Comparison of ENCODE assay signal across 19 mouse cellular contexts in genomic region chr9:116569680-116570079, GRCm38 (mm10).
"Had no signal": no experiment of that assay in that cellular context is flagged by ENCODE, and none has a peak within 500 bp of the region (broad histone marks: within the 10 kb centered on the region; RNA-seq: fewer than 3 reads in every experiment).

No protein-coding gene starts in this region.

- H3K9me3 ChIP-seq: liver, embryonic 13.5 days; liver, embryonic 15.5 days; lung, embryonic 15.5 days; midbrain, embryonic 13.5 days; midbrain, embryonic 15.5 days; neural tube, embryonic 13.5 days; stomach, embryonic 15.5 days had no signal

- H3K4me3 ChIP-seq: liver, embryonic 13.5 days; liver, embryonic 15.5 days; lung, embryonic 15.5 days; megakaryocyte, embryonic 14.5 days; midbrain, embryonic 13.5 days; midbrain, embryonic 15.5 days; neural tube, embryonic 13.5 days; stomach, embryonic 15.5 days had no signal

- ATAC-seq: liver, postnatal 0 days; midbrain, embryonic 13.5 days; midbrain, embryonic 15.5 days had no signal

- DNase-seq: liver, embryonic 13.5 days; liver, postnatal 0 days; lung, adult 2 months; lung, postnatal 14 days; lung, postnatal 36 days; right cerebral cortex, postnatal 14 days; thymus, adult 18-20 months; thymus, postnatal 14 days; thymus, postnatal 36 days had no signal

- H3K27me3 ChIP-seq: liver, embryonic 13.5 days; liver, embryonic 15.5 days; lung, embryonic 15.5 days; megakaryocyte, embryonic 14.5 days; midbrain, embryonic 13.5 days; midbrain, embryonic 15.5 days; neural tube, embryonic 13.5 days; stomach, embryonic 15.5 days had no signal

- H3K27ac ChIP-seq: liver, embryonic 13.5 days; liver, embryonic 15.5 days; lung, embryonic 15.5 days; macrophage; midbrain, embryonic 13.5 days; midbrain, embryonic 15.5 days; neural tube, embryonic 13.5 days; stomach, embryonic 15.5 days; stomach, postnatal 0 days had no signal

- H3K9ac ChIP-seq: liver, embryonic 13.5 days; liver, embryonic 15.5 days; liver, postnatal 0 days; lung, embryonic 15.5 days; midbrain, embryonic 13.5 days; midbrain, embryonic 15.5 days; neural tube, embryonic 13.5 days; stomach, embryonic 15.5 days had no signal

- H3K4me1 ChIP-seq: liver, embryonic 13.5 days; liver, embryonic 15.5 days; lung, embryonic 15.5 days; megakaryocyte, embryonic 14.5 days; midbrain, embryonic 13.5 days; midbrain, embryonic 15.5 days; neural tube, embryonic 13.5 days; stomach, embryonic 15.5 days had no signal

- H3K36me3 ChIP-seq: liver, embryonic 13.5 days; liver, embryonic 15.5 days; lung, embryonic 15.5 days; midbrain, embryonic 13.5 days; midbrain, embryonic 15.5 days; neural tube, embryonic 13.5 days; stomach, embryonic 15.5 days had no signal

- H3K4me2 ChIP-seq: liver, embryonic 13.5 days; liver, embryonic 15.5 days; lung, embryonic 15.5 days; midbrain, embryonic 11.5 days; midbrain, embryonic 13.5 days; midbrain, embryonic 15.5 days; neural tube, embryonic 13.5 days; stomach, embryonic 15.5 days had no signal
